Mouse (Mus musculus): ENCODE data around the gene Gm5142. TPM values are rescaled to one million over a fixed set of nuclear protein-coding genes. Genes with fewer than 3 reads are reported as not detected.

The Gm5142 gene
- polyA plus RNA-seq (2017; shearing (Covaris generic)): not detected

GRCm38 (mm10) chr14:59178649-59179048, at the start of gene Gm5142:
Gene Gm5142 (minus strand): TSS chr14:59178749.

GRCm38 (mm10) chr14:59200711-59201603, 22.4 kb upstream of the Gm5142 start, which contains the start of gene Rcbtb1:
Gene Rcbtb1 (plus strand): TSS chr14:59201209.

GRCm38 (mm10) chr14:59142793-59143192, 35.8 kb downstream of the Gm5142 start, which contains the start of gene 1700129C05Rik:
Gene 1700129C05Rik (minus strand): TSS chr14:59142893.

Other genes with a start within 250 kb of the Gm5142 start
- gene 1700129C05Rik, start 35.9 kb downstream of the Gm5142 start, polyA plus RNA-seq (2017; shearing (Covaris generic)): not detected
- gene Rcbtb1, start 22.5 kb upstream of the Gm5142 start, polyA plus RNA-seq (2017; shearing (Covaris generic)): 55.0 TPM
- gene Gm6904, start 81.5 kb upstream of the Gm5142 start, polyA plus RNA-seq (2017; shearing (Covaris generic)): 3.9 TPM
- 20.6 TPM for gene Phf11a, start 118.8 kb upstream of the Gm5142 start, polyA plus RNA-seq (2017; shearing (Covaris generic))
- gene Phf11b, start 162.6 kb upstream of the Gm5142 start, polyA plus RNA-seq (2017; shearing (Covaris generic)): 87.9 TPM
- gene Phf11d, start 186.7 kb upstream of the Gm5142 start, polyA plus RNA-seq (2017; shearing (Covaris generic)): 7.2 TPM
- 6.4 TPM for gene Phf11c, start 216.6 kb upstream of the Gm5142 start, polyA plus RNA-seq (2017; shearing (Covaris generic))

Data from effector memory CD4-positive, alpha-beta T cell, adult 7 months (primary cell).